Mouse (Mus musculus) testis, postnatal 10 days (tissue): ENCODE measurements around the gene Fkbp5.
A peak's percentile ranks its signal among the peaks of the same experiment; 100 is the strongest.
"Not testable (repeated sequence)": the region's sequence is repeated elsewhere in the genome, so short reads cannot be mapped to it uniquely, and the experiment has no call there.

Experiments
- DNase-seq: peaks from one replicate; pipeline ENCODE4 v3.0.0; 2021; ENCODE audit warnings: low spot score

Fkbp5 gene

DNA sequence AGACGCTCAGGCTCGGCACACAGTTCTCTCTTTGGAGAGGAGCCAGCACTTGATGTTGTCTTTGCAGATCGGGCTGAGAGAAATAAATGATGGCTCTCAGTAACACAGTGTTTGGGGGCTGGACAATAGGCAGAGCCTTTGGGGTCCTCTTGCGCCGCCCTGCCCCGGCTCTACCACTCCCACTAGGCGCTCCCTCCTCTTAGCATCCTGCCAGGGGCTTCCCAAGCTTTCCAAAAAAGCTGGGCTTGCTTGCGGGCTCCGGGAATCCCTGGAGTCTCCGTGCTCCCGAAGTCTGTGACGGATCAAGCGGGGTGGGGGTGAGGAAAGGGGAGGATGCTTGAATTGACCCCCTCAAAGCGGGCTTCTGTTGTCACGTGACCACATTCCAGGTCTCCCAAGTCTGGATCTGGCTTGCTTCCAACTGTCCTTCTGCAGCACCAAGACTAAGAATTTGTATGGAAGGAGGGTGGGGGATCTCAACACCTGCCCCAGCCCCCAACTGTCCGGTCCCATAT lies at the start of gene Fkbp5:
TSS of gene Fkbp5 (minus strand) at position 87 of the 515 bp plus-strand sequence.
- DNase-seq, result peak; percentile 80

DNA sequence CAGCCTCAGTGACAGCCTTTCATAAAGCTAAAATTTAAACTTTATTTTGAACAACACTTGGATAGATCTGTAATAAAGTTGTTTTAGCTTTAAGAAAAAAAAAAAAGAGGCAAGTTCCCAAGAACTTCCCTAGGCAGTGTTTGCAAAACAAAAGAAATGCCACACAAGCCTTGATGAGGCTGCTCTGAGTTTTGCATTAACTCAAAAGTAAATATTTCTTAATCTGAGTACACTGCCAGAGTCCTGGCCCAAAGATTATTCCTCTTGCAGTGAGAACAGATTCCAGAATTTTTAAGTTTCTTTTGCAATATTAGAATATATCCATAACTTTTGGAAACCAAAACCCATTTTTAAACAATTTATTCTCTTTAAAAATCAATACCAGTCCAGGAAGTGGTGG lies 47.9 kb upstream of the Fkbp5 start:
- DNase-seq, result no peak

DNA sequence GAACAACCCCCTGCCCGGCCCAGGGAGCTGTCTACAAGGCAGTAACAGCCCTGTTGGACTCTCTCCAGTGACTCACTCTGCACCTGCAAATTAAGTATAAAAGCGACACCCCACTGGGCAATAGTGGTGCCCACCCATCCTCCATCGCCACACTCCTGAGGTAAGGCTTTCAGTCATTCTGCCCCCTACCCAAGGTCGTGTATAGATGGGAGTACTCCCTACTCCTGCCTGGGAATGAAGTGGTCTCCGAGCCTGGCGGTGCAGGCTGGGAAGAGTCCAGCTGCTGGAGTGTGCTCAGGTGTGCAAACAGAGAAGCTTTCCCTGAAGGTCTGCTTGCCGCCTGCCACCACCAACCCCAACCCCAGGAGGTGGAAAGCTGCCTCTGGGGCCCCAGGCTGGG lies 44.3 kb upstream of the Fkbp5 start:
- DNase-seq, result no peak

DNA sequence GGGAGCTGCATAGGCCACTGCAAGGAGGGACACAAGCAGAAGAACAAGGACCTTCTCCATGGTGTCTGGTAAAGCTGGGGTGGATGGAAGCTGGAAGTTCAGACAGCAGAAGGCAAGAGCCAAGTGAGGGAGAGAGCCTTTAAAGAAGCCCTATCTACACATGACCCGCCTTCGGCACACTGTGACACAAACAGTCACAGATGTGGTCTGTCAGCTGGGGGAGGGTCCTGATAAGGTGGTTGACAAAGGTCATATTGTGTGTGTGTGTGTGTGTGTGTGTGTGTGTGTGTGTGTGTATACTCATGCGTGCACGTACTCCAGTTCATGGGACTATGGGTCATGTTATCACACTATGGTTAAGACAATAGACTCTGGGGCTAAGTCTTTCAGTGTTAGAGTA lies 43.3 kb upstream of the Fkbp5 start, which contains the start of gene Clps:
TSS of gene Clps (minus strand) at position 169 of the 400 bp plus-strand sequence.
- no peak for DNase-seq

DNA sequence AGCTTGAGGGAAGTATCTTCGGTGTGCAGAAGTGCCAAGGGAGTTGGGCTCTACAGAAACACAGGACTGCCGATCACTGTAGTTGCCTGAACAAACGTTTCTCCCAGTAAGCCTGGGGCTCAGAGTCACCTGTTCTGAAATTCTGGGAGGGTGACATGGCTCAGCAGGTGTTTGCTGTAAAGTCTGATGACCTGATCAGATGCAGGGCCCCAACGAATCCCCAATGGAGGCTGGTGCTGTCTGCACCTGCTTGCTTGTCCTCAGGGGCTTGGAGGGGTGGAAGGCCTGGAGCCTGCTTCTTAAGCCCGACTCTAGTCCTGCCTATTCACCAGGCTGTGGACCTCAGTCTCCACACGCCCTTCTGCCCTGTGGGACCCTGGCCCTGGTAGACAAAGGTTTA lies 40.4 kb upstream of the Fkbp5 start:
- no peak for DNase-seq

DNA sequence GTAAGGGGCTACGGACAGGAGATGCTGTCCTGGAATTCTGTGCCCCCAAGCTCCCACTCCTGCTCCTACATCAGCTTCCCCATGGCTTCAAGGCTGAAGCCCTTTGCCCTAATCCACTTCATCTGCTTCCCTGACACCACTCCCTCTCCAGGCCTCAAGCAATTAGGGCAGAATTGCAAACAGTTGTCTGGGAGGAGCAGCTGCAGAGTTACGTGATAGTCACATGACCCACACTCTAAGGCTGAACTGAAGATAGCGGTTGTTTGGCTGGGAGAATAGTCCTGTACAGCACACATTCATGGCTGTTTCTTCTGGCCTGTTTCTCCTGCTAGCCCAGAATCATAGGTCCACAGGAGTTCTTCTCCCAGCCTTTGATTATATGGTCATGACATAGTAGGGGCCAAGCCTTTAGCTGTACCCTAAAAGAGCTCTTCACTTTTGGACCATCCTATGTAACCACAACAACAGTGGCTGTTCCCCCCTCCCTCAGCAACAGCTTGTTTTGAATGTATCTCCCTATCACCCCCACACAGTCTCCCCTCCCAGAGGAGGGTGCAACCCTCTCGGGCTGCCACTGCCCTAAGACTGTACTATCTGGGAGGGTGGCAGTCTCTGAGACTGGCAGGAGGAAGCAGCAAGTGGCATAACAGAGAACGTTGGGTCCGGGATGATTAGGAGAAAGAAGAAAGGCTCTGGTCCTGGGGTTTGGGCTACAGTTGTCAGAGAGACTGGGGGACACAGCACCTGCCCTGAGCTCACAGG lies 39.5 kb upstream of the Fkbp5 start:
- DNase-seq, result no peak

DNA sequence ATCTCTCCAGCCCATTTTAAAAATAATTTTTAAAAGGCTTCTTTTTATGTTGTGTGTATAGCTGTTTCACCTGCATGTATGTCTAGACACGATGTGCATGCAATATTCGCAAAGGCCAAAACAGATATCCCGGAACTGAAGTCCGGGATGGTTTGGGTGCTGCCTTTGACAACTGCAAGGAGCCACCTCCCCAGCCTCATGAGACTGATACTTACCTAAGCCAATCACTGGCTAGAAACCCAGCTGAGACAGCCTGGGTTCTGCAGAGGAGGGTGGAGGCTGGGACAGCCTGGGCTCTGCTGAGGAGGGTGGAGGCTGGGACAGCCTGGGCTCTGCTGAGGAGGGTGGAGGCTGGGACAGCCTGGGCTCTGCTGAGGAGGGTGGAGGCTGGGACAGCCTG lies 36.7 kb upstream of the Fkbp5 start:
- not testable (repeated sequence) for DNase-seq

DNA sequence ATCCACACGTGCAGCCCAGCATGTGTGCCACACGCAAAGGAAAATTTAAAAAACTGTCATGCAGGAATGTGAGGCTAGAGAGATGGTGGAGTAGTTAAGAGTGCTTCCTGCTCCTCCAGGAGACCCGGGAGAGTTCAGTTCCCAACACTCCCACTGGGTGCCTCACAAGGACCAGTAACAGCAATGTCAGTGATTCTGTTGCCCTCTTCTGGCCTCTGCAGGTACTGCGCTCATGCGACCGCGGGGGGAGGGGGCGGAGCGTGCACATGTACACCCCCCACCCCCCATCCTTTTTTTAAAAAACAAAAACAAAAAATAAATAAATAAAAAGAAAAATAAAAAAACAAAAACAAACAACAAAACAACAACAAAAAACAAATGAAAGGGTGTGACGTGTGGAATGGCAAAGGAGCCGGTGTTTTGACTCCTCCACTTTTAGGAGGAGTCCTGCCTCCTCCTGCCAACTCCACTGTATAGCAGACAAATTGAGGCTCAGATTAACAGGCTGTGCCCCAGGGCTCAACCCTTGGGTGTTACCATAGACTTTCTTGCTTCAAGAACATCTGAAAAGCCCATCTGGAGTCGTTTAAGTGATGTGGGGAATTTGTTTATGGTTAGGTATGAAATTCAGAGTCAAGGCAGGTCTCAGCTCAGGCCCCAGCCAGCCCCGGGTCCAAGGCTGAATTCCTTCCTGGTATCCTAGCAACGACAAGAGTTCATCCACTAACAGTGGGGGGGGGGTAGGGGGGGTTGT lies 35.9 kb upstream of the Fkbp5 start:
- peak; percentile 85 for DNase-seq

DNA sequence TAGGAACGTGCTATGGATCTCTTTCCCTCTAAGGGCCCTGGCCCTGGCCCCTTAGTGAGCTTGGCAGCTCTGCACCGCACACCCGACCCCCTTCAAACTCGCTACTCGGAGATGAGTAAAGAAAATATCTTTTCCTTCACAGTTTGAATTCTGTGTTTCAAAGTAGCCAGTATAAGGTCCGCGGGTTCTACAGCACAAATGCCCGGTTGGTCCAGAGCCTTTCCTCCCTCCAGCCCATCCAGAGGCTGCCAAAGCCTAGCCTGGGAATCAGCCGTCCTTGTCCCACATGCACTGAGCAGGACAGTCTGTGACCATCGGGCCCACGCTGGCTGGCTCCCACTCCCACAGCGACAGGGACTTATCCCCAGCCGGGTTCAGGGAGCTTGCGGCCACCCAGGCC lies 31.8 kb upstream of the Fkbp5 start, which contains the start of gene Clpsl2:
TSS of gene Clpsl2 (plus strand) at position 301 of the 400 bp plus-strand sequence.
- DNase-seq, result no peak

DNA sequence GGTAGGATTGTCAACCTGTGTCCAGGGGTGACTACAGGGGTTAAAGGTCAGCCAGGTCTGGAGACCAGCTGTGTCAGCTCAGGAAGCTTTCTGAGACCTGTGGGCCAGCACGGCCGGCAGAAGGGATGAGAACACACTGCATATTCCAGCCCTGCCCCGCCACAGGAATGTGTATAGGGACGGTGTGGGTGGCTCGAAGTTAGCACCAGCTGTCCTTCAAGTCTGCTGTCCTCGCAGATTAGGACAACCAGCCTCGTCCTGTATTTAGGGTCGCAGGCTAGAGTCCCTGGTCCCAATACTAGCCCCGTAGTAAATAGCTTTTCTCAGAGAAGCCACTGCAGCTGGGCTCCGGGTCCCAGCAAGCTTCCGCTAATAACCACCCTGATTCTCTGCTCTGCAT lies 31.2 kb upstream of the Fkbp5 start:
- DNase-seq, result no peak

DNA sequence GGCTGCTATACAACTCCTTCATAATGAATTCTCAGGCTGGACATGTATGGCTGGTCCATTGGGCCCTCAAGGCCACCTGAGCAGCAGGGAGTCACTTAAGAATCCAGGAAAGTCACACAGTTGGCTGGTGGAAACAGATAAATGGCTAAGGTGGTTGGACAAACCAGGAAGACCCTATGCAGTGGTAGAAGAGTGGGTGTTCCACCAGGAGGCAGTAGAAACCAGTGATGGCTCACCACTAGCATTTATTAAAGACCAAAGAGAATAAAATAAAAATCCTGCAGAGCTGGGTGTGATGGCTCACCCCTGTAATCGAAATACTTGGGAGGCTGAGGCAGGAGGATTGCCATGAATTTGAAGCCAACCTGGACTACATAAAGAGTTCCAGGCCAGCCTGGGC lies 29.6 kb upstream of the Fkbp5 start:
- DNase-seq, result no peak

DNA sequence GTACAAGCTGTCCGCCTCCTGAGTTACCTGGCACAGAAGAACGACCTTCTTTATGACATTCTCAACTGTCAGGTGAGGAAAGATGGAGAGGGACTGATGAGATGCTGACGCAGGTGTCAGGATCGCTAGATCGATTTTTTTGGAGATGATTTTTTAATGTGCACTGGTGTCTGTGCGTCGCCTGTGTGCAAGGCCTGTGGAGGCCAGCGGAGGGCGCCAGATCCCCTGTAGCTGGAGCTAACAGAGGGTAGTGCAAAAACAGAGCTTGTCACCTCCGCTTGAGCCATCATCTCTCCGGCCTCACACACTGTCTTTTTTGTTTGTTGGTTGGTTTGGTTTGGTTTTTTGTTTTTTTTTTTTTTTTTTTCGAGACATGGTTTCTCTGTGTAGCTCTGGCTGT lies 20.6 kb upstream of the Fkbp5 start:
- no peak for DNase-seq

DNA sequence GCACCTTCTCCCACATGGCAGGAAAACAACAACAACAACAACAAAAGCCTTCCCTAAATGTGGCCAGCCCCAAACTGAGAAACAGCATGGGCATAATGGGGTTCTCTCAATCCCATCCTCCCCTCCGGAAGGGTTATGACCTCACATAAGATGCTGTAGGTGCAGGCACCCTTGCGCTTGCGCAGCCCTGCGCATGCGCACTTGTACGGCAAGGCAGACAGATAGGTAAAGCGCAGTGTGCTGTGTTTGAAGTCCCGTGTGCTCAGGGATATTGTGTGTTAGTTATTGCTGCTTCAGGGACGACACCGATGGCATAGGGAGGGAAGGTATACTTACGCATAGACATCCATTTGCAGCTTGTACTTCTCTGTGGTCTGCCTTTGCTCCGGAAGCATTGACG lies 16.0 kb upstream of the Fkbp5 start:
- no peak for DNase-seq

DNA sequence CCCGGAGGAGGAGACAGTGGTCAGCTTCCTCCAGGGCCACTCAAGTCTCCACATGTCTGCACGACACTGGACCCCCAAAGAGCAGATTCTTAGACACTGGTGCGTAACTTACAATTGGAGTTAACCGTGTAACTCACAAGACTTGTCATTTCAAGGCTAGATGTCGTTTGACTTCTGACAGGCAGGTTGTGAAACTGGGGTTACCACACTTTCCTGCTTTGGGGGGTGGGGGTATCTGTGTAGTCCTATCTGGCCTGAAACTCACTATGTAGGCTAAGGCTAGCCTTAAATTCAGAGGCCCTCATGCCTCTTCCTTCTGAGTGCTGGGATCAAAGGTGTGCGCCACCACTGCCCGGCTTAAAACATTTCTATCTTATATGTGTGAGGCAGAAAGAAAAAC lies 15.2 kb upstream of the Fkbp5 start:
- no peak for DNase-seq

DNA sequence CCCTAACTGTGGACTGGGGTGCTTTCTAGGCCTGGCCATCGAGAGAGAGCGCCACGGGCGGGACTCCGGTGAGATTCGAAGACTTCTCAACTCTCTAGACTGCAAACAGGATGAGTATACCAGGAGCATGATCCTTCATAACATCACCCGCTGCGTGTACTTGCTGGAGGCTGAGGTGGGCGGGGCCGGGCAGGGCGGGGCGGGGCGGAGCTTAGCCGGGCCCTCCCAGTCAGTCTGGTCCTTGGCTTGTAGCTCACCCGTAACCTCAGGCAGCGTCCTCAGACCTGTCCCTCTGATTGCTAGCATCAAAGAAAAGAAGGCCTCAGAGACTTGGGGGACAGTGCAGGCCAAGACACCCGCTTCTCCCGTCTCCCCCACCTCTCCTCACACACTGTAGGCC lies 14.6 kb upstream of the Fkbp5 start:
- DNase-seq, result no peak

DNA sequence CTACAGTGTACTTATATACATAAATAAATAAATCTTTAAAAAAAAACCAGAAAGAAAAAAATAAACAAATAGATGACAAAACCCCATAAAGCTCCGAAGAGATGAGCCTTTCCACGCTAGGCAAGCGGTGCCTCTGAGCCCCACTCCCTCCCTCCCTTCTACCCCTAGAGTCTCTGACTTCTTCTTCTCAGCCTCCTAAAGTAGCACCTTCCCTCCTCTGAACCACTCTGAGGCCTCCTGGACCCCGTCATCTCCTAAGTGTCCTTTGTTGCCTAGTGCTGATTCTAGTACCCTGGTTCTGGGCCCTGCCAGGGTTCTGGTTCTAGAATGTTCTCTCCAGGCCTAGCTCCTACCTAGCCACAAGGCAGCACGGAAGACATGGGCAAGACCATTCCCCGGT lies 13.2 kb upstream of the Fkbp5 start, which contains the start of gene Armc12:
TSS of gene Armc12 (plus strand) at position 301 of the 400 bp plus-strand sequence.
- DNase-seq, result no peak

DNA sequence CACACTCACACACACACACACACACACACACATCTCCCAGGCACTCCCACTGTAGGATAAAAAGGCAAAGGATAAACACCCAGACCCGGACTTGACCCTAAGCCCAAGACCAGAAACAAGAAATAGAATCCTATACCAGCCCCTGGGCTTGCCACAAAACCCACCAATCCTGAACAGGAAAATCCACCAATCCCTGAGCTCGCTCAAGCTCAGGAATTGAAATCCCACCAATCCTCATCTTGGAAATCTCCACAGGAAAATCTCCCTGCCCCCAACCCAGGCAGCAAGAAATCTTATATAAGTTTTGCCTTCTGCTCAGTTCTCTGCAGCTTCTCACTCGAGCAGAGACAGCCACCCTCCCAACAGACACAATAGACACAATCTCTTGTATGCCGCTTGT lies 11.8 kb upstream of the Fkbp5 start:
- DNase-seq, result no peak

DNA sequence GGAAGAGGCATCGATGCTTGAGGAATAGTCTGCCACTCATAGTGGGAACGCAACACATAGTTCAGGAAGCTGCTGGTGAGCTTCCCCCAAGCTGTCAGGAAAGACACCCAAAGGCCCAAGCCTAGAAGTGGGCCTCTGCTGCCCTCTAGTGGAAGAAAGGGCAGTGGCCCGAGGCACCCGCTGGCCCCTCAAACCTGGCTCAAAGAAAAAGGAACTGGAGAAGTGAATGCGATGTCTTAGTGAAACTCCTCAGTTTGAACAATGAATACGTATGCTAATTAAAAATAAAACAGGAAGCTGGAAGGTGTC lies 10.7 kb upstream of the Fkbp5 start:
- peak; percentile 91 for DNase-seq

DNA sequence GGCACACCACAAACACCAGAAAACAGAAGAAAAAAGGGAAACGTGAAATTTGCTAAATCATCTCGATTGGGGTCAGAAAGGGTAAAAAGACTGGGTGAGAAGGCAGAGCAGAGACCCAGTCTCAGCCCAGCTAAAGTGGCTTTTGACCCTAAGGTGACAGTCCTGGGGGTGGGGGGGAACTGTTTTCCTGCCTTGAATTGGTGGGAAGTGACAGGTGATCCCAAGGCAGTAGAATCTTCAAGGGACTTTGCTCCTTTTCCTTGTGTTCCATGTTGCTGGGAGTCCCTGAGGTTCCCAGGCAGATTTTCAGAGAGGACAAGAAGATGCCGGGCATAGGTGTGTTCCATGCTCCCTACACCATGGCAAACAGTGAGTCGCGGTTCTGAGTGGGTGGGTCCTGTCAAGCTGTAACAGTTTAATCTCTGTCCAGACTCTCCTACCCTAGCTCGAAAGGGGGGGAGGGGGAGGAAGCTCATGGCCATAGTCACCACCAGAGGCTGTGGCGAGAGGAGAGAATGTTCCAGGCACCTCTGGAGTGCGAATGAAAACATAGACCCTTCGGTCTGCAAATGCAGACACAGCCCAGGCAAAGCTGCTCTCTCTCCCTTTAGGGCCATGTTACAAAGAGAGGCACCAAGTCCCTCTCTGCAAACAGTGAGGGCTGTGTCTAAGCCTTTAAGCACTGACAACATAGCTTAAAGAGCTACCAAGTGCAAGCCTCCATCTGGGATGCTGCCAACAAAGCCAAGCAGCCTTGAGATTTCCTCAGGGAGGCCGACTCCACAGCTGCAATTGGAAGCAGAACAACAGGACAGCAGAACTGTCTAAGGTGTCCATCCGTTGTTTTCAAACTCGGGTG lies 10.1 kb upstream of the Fkbp5 start:
- DNase-seq, result peak; percentile 79

DNA sequence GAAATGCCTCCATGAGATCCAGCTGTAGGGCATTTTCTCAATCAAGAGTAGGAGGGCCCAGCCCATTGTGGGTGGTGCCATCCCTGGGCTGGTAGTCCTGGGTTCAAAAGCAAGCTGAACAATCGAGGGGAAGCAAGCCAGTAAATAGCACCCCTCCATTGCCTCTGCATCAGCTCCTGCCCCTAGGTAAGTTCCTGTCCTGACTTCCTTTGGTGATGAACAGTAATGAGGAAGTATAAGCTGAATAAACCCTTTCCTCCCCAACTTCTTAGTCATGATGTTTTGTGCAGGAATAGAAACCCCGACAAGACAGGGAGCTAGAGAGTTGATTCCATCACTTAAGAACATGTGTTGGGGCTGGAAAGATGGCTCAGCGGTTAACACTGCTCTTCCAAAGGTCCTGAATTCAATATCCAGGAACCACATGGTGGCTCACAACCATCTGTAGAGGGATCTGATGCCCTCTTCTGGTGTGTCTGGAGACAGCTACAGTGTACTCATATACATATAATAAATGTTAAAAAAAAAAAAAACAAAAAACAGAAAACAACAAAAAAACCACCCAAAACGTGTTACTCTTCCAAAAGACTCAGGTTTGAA lies 7.6 kb upstream of the Fkbp5 start:
- DNase-seq, result no peak

DNA sequence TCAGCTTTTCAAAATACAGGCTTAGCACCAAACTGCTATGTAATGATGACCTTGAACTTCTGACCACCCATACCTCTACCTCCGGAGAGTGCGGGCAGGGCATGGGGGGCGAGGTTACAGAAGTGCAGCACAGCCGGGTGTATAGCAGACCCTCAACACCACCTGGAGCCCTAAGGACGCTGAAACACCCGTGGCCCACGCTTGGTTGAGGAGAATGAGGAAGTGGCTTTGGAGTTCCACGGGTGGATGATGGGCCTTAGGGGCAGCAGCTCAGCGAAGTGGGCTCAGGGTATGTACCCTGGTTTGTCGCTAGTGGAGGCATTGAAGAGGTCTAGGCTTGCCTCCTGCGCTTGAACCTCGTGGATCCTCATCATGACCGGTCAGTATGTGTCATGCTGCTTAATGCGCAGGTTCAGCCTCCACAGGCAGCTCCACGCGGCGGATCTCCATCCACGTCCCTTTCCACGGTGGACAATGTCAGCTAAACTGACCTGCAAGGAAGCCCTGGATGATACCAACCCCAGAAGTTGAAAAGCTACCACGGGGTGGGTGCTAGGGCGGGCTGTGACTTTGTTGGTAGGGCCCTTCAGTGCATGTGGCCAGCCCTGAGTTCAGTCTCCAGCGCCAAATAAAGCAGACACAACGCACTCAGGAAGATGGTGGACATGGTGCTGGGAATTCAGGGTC lies 6.8 kb upstream of the Fkbp5 start:
- DNase-seq, result no peak
